Mouse (Mus musculus) liver (tissue): ENCODE results near the gene Trip11.
A peak's percentile ranks its signal among the peaks of the same experiment; 100 is the strongest.
"Not testable (repeated sequence)": the region's sequence is repeated elsewhere in the genome, so short reads cannot be mapped to it uniquely, and the experiment has no call there.

Experiments
- DNase-seq: peaks from one replicate; pipeline ENCODE4 v3.0.0-alpha.2; 2020; ENCODE audit warnings: mixed read lengths

The Trip11 gene

GRCm38 (mm10) chr12:101912626-101913490, at the start of gene Trip11:
TSS of gene Trip11 (minus strand) at chr12:101913267.
- peak; percentile 91 for DNase-seq

DNA sequence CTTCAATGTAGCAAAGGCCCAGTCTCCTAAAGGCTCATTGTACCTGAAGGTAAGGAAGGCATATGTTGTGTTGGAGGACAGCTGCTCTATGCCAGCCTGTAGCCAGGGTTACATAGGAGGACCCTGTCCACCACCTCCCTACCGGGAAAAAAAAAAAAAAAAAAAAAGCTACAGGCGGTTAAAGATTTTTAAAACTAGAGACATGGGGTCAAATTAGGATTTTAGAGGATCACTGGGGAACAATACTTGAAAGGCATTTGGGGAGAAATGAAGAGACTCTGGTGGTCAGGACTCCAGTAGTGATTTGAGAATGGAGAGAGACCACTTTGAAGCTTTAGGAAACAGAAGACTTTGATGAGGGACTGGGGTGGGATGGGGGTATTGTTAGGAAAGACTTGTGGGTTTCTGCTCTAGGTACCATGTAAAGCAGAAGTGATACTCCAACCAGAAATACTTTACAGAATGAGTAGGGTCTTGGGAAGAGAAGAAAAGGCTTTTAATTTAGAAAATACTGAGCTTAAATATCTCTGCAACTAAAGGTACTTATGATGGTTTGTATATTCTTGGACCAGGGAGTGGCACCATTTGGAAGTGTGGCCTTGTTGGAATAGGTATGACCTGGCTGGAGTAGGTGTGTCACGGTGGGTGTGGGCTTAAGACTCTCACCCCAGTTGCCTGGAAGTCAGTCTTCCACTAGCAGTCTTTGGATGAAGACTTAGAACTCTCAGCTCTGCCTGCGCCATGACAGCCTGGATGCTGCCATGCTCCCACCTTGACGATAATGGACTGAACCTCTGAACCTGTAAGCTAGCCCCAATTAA, 46.1 kb upstream of the Trip11 start:
- DNase-seq, result not testable (repeated sequence)

DNA sequence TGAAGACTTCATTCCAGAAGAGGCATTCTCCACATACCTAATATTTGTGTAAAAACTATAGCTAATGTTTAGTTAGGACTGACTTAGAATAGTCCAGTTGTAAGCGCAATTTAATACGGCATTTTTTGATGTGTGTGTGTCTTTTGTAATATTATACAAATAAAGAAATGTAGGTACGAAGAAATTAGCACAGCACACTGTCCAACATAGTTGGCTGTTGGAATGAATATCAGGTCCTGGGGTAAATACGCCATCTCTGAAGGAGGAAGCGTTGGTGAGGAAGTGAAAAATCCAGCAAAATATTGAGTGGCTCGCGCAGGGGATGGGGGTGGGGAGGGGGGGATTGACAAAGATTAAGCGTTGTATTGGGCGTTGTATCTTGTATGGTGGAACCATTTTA, 45.5 kb upstream of the Trip11 start:
- DNase-seq, result no peak

DNA sequence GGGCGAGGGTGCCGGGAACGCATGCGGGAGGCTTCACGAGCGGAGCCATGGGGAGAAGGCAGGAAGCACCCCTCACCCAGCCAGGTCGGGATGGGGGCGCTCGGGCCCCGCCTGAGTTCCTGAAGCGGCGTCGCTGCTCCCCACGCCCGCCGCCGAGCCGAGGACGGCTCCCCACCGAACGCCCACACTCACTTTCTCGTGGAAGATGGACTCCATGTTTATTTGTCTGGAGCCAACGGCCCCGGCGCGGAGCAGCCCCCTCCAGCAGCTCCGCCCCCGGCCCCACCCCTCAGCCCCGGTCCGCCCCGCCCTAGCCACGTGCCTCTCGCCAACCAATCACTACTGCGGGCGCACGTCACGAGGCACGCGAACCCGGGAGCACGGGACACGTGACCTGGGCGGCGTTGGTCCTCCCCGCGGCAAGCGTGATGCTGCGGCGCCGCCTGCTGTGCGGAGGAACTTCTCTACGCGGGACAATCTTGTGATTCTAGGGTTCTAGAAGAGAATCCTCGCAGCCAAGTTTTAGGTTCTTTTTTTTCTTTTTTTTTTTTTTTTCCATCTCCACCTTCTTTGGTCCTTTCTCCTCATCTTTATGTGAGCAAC, 45.0 kb upstream of the Trip11 start, which contains the start of gene Atxn3:
Gene Atxn3 (minus strand): TSS at position 305 of the 603 bp plus-strand sequence.
- DNase-seq, result peak; percentile 98

GRCm38 (mm10) chr12:101957079-101957941, 44.2 kb upstream of the Trip11 start:
- DNase-seq, result no peak

- not testable (repeated sequence) for DNase-seq
Observed at GRCm38 (mm10) chr12:101955821-101956220, 42.8 kb upstream of the Trip11 start.

- no peak for DNase-seq
Observed at GRCm38 (mm10) chr12:101948801-101949200, 35.7 kb upstream of the Trip11 start.

- DNase-seq, result no peak
Observed at GRCm38 (mm10) chr12:101947986-101948385, 34.9 kb upstream of the Trip11 start.

- no peak for DNase-seq
Observed at GRCm38 (mm10) chr12:101937572-101937971, 24.5 kb upstream of the Trip11 start.

DNA sequence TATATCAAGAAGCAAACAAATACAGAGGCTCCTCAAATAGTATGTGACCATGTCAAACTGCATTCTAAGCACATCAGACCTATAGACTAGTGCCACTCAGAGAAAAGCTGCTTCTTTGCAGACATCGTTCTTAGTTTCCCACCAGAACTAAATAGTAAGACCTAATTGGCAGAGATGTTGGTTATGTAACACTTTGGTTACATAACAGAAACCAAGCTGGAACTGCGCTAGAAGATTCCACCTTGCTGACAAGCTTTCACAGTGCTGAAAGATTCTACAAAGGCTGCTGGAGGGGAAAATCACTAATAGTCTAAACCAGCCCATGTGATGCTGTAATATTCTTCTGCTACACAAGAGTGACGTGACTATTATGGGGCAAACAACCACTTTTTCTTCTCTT, 22.2 kb upstream of the Trip11 start:
- no peak for DNase-seq

DNA sequence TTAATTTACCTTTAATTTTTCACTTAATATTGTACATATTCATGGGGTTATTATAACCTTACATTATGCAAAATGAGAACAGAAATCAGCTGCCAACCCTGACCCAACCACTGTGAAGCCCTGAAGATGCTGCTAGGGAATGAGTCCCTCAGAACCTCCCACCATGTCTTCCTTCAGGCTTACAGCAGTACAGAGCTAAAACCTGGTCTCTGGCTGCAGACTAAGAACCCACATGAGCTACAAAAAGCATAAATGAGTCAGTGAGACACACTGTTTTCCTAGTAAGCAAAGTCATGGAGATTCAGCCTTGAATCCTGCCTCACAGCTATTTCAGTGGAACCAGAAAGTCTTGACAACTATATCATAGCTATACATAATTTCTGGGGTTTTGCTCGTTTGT, 15.4 kb upstream of the Trip11 start:
- DNase-seq, result no peak

- DNase-seq, result no peak
Observed at GRCm38 (mm10) chr12:101922313-101922712, 9.2 kb upstream of the Trip11 start.

DNA sequence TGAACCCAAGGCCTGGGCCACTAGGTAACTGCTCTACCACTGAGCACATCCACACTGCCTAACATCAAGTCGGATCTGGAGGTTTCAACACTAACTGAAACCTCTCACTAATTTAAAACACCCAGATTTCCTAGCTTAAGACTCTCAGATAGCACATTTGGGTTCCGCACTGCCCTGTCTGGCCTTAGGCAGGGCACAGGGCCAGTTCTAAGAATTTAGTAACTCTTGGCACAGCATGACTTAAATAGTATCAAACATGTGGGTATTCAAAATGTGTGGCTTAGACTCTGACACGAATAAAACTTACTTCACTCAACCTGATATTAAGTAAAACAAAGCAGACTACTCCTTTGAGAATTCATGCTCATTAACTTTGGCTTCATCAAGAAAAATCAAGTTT, 6.8 kb upstream of the Trip11 start:
- no peak for DNase-seq

- no peak for DNase-seq
Observed at GRCm38 (mm10) chr12:101917165-101917564, 4.1 kb upstream of the Trip11 start.

DNA sequence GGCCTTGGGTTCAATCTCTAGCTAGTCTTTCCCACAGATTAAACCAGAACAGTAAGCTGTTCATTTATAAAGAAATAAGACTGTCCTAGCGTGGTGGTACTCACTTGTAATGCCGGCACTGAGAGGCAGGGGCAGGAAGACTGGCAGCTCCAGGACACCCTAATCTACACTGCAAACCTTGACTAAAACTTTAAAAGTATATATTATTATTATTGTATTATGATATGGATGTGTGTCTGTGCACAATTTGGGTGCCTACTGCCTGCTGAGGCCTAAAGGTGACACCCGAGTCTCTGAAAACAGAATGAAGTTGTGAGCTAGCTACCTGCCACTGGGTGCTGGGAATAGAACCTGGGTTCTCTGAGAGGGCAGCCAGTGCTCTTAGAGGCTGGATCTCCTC, 1.7 kb downstream of the Trip11 start:
- no peak for DNase-seq

DNA sequence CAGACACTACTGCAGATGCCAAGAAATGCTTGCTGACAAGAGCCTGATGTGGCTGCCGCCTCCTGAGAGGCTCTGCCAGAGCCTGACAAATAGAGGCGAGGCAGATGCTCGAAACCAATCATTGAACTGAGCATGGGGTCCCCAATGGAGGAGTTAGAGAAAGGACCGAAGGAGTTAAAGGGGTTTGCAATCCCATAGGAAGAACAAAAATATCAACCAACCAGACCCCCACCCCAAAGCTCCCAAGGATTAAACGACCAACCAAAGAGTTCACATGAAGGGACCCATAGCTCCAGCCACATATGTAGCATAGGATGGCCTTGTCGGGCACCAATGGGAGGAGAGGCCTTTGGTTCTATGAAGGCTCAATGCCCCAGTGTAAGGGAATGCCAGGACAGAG, 2.7 kb downstream of the Trip11 start:
- DNase-seq, result no peak

DNA sequence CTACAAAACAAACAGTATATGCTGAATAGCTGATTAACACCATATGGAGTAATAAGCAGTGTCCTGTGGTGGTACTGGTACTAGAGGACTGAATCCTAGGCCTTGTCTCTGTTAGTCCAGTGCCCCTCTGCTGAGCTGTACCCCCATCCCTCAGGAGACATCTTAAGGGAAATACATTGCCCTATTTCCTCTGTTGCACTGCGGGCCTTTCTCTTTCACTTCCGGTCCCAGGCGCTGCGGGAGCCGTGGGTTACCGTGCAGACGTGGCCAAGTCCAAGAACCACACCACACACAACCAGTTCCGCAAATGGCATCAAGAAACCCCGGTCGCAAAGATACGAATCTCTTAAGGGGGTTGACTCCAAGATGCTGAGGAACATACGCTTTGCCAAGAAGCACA, 7.2 kb downstream of the Trip11 start:
- peak; percentile 5 for DNase-seq

GRCm38 (mm10) chr12:101904906-101905305, 8.2 kb downstream of the Trip11 start:
- no peak for DNase-seq

DNA sequence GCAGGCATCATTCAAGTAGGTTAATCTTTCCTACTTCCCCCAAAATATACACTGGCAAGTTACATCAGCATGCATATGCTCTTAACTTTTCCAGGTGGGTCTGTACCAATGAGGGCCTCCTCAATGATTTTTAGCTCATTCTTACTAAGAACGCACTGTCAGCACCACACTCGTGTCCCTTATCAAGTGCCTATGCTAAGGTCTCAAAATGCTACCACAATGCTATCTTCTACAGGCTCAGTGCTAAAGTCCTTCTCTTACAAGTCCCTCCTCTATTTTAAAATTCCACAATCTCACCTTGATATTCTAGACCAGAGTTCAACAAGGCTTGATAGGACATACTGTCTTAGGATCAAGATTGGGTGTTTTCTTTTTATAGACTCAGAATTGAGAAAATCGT, 8.9 kb downstream of the Trip11 start:
- DNase-seq, result no peak

DNA sequence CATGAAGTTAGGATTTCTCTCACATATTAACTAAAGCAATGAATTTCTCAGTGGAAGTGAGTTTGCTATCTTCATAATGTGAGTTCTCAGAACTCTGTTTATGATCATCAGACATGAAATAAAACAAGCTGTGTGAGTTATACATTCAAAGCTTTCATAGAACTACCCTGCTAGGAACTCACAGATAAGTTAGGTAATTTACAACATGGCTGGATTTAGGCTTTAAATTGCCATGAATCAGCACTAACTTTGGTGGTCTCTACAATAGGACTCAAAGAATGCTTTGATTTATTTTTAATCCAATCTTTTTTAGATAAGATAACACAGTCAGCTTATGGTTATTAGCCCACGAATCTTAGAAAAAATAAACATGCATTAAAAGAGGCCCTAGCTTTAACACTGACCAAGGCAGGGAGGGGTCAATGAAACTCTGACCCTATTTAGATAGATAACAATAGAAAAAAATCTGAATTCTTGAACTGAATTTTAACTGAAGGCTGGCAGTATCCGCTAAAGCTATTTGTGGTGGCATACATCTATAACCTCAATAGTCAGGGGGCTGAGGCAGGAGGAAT, 13.3 kb downstream of the Trip11 start:
- DNase-seq, result no peak

DNA sequence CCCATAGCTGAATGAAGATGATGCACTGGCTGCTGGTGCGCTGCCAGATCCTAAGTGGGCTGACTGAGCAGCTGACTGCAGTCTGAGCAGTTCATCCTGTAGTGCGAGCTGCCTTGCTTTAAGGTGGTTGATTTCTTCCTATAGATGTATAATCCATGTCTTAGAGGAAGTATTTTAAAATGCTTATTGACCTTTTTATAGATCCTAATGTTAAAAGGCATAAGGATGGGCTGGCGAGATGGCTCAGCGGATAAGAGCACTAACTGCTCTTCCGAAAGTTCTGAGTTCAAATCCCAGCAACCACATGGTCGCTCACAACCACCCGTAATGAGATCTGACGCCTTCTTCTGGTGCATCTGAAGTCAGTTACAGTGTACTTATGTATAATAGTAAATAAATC, 14.1 kb downstream of the Trip11 start:
- DNase-seq, result no peak

GRCm38 (mm10) chr12:101897113-101897512, 16.0 kb downstream of the Trip11 start:
- no peak for DNase-seq
